Mouse (Mus musculus) E14TG2a.4 (cell line): Measurements from ENCODE around the gene Sept12.
A peak's percentile ranks its signal among the peaks of the same experiment; 100 is the strongest.

Experiments used
- H3K27me3 ChIP-seq: 2 replicates; pipeline ENCODE4 v1.6.1; 2014; ENCODE audit warnings: low read length, control low read depth; ENCODE audit not compliant: insufficient read depth
- H3K36me3 ChIP-seq: 2 replicates; pipeline ENCODE4 v1.6.1; 2014; ENCODE audit warnings: low read length, control low read depth; ENCODE audit not compliant: insufficient read depth
- H3K4me1 ChIP-seq: replicated peaks from 2 replicates; pipeline ENCODE4 v1.6.1; 2014; ENCODE audit warnings: low read depth, low read length, control low read depth
- H3K4me3 ChIP-seq: replicated peaks from 2 replicates; pipeline ENCODE4 v1.5.1; 2014; ENCODE audit warnings: mild to moderate bottlenecking, low read length
- H3K9me3 ChIP-seq: 2 replicates; pipeline ENCODE4 v1.6.1; 2014; ENCODE audit warnings: low read length, control low read depth
- CTCF ChIP-seq: conservative IDR thresholded peaks from 2 replicates; pipeline ENCODE4 v1.5.1; 2014; ENCODE audit warnings: low read length
- NANOG ChIP-seq: IDR thresholded peaks from 2 replicates; pipeline ENCODE4 v1.6.1; 2014; ENCODE audit warnings: borderline replicate concordance, low read length, mixed read lengths
- POU5F1 ChIP-seq: IDR thresholded peaks from 2 replicates; pipeline ENCODE4 v1.6.1; 2014; ENCODE audit warnings: low read length, borderline replicate concordance

The Sept12 gene

DNA sequence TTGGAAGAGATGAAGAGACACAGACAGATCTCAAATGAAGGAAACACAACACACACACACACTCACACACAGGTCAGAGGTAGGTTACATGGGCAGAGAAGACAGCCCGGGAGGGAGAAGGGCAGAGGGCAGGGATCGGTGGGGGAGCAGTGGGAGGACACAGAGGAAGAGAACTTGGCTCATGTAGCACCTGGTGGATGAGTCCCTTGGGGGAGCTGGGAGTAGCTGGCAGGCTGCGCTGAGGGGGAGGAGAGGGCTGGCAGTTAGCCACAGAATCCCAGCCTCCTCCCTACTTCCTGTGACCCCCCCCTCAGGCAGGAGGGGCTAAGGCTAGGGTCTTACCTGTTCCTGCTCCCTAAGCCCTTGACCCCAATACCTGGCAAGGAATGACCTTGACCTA, at the start of gene Sept12:
TSS of gene Sept12 (minus strand) at position 300 of the 400 bp plus-strand sequence.
- peaks cover 5% of the 10 kb centered on the region; the same call in 1 of the 2 replicates for H3K4me1 ChIP-seq
- no peaks in the 10 kb centered on the region for H3K36me3 ChIP-seq
- no peaks in the 10 kb centered on the region for H3K27me3 ChIP-seq
- H3K9me3 ChIP-seq = no peaks in the 10 kb centered on the region
- H3K4me3 ChIP-seq = no peak within 1 kb of the TSS
- TF ChIP-seq CTCF = no peak
- no peak for TF ChIP-seq NANOG
- TF ChIP-seq POU5F1 = no peak

DNA sequence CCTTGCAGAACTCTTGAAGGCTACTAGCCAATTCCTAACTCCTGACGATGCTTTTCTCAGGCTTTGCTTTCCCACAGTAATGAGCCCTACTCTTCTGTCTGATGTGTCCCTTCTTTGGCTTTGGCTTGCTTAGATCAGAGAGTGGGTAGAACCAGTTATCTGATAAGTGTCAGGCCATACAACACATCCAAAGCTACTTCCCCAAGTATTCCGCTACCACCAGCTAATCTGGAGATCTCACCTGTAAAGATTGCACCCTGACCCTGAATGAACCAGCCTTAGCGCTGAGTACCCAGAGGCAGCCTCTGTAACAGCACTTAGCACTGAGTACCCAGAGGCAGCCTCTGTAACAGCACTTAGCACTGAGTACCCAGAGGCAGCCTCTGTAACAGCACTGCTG, 47.7 kb upstream of the Sept12 start:
- no peaks in the 10 kb centered on the region for H3K9me3 ChIP-seq
- no peak for TF ChIP-seq CTCF
- no peak for TF ChIP-seq POU5F1
- no peak for TF ChIP-seq NANOG
- no peaks in the 10 kb centered on the region for H3K27me3 ChIP-seq
- H3K36me3 ChIP-seq = peaks cover 80% of the 10 kb centered on the region
- no peak overlapping the region for H3K4me3 ChIP-seq
- peaks cover 17% of the 10 kb centered on the region for H3K4me1 ChIP-seq

DNA sequence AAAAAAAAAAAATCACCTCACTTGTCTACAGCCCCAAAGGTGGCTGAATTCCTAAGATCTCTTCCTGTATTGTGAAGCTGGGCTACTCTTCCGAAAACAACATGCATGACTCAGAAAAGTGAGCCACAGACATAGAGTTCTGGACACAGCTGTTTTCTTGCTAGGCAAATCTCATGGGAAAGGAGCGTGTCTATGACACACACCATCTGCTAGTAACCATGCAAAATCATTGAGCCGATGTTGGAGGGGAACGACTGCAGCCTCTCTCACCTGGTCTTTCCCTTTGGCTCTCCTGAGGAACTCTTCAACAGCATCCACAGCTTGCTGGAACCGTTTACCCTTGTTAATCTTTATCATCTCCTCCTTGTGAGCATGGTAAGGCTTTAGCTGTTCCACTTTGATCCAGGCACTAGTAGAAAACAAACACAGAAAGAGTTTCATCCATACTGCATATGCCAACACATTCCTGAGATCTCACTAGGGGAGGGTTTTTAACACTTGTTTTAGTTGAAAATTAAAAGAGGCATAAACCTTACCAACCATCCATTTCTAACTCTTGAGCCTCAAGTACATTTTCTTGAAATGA, 39.1 kb upstream of the Sept12 start:
- TF ChIP-seq POU5F1 (no peak), NANOG (no peak), CTCF (no peak)

DNA sequence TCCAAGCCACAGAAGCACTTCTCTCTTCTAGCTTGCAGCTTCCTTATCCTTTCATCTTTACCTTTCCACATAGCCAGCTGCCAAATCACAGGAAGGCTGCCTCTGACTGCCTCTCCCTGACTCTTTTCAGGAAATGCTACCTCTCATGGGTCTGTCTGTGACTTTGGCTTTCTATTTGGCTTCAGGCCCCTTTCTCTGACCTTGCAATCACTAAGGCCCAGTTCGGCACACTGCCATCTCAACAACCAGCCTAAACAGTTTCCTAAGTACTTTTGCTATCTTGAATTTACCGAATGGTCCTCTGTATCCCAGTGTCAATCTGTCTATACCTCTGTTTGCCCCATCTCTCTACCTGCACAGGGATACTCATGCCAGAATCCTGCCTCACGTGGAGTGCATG, 37.9 kb upstream of the Sept12 start:
- Histone ChIP-seq H3K9me3 (no peaks in the 10 kb centered on the region), H3K4me1 (no peaks in the 10 kb centered on the region), H3K27me3 (no peaks in the 10 kb centered on the region), H3K4me3 (no peak overlapping the region), H3K36me3 (peaks cover 98% of the 10 kb centered on the region)
- TF ChIP-seq POU5F1 (no peak), CTCF (no peak), NANOG (no peak)

More for the DNA sequence above, 39.1 kb upstream of the Sept12 start:
- Histone ChIP-seq H3K4me1 (no peaks in the 10 kb centered on the region), H3K27me3 (no peaks in the 10 kb centered on the region), H3K36me3 (peaks cover 98% of the 10 kb centered on the region), H3K9me3 (no peaks in the 10 kb centered on the region), H3K4me3 (no peak overlapping the region)

DNA sequence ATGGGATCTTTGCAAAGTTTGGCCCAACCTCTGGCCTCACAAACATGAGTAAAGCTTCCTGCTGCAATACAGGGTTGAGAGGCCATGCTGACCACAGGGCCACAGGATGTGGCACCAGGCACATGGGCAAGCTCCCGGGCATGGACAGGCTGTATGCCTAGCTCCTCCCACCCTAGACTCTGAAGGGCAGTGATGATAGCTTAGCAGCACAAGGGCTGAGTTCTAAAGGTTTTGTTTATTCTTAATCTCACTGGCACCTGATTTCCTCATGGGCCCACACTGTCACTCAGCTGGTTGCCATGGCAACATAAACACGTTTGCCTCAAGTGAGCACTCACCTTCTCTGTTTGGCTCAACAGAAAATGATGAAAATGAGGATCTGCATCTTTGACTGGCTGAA, 32.2 kb upstream of the Sept12 start:
- Histone ChIP-seq H3K4me1 (no peaks in the 10 kb centered on the region), H3K9me3 (no peaks in the 10 kb centered on the region), H3K27me3 (no peaks in the 10 kb centered on the region), H3K36me3 (peaks cover 99% of the 10 kb centered on the region), H3K4me3 (no peak overlapping the region)
- TF ChIP-seq POU5F1 (no peak), NANOG (no peak), CTCF (no peak)

DNA sequence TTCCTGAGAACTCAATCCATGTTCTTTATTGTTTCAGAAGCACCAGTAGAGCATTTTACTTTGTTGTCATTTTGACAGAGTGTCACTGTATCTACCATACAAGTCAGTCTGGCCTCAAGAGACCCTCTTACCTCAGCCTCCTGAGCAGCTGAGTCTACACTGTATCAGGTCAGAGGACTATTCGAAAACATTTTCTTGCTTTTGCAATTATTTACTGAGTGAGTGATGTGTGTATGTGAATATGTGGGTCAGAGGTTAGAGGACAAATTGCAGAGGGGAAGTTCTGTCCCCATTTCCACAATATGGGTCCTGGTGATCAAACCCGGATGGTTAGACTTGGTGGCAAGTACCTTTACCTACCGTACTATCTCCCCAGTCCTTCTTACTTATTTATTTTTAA, 26.4 kb upstream of the Sept12 start:
- H3K4me1 ChIP-seq = no peaks in the 10 kb centered on the region
- no peaks in the 10 kb centered on the region for H3K9me3 ChIP-seq
- TF ChIP-seq POU5F1 (no peak), NANOG (no peak), CTCF (no peak)
- peaks cover 99% of the 10 kb centered on the region for H3K36me3 ChIP-seq
- no peaks in the 10 kb centered on the region for H3K27me3 ChIP-seq
- H3K4me3 ChIP-seq = no peak overlapping the region

DNA sequence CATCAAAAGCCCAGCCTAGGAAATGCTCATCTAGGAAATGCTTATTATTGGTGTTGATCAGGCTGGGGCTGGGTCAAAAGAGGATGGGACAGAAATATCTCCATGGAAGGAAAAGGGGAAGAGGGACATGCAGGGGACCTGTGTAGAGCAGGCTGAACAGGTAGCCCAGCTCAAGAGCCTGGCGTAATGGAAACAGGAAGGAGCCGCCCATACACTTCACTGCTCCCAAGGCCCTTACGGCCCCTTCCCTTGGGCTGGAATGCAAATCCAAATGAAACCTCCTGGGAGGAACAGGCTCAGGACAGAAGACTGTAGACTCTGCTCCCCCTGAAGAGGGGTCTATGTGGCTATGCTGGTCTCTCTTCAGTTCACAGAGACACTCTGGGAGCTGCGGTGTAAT, 16.9 kb upstream of the Sept12 start:
- no peak for TF ChIP-seq CTCF
- TF ChIP-seq NANOG = no peak
- H3K4me3 ChIP-seq = peak overlapping the region; percentile 13; the same call in 1 of the 2 replicates
- H3K27me3 ChIP-seq = peaks cover 6% of the 10 kb centered on the region; the same call in 1 of the 2 replicates
- H3K4me1 ChIP-seq = peaks cover 49% of the 10 kb centered on the region
- H3K36me3 ChIP-seq = peaks cover 78% of the 10 kb centered on the region
- H3K9me3 ChIP-seq = no peaks in the 10 kb centered on the region

DNA sequence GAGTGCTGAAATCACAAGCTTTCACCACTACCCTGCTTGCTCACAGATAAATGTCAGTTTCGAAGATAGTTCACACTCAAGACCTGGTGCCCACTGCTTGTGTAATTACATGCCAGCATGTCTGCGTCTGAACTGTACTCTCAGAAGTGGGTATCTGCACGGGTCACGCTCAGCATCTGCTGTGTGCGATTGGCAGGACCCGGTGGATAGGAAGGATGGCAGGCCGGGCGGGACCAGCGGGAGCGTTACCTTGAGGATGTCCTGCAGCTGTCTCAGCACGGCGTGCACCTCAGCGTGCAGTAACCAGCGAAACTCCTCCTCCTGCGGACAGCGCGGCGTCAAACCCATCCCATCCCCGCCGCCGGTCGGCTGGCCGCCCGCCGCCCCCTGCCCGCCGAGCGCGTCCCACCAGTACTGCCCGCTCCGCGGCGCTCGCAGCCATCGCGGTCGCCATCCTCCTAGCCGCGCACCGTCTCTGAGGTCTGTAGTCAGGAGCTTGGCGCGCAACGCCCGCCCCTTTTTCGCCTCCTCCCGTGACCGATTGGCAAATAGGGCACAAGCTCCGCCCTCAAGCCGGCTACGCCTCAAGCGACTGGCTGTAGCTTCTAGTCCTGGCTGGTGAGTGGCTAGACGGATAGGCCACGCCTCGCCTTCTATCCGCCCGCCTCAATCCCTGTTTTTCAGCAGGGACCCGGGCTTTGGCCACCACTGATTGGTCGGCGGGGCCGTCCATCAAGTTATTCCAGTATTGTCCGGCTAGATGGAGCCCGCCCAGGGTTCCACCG, 15.6 kb upstream of the Sept12 start, which contains the start of gene Rogdi:
TSS of gene Rogdi (minus strand) at position 500 of the 785 bp plus-strand sequence.
- Histone ChIP-seq H3K4me1 (peaks cover 62% of the 10 kb centered on the region), H3K27me3 (peaks cover 6% of the 10 kb centered on the region; the same call in 1 of the 2 replicates), H3K9me3 (no peaks in the 10 kb centered on the region), H3K36me3 (peaks cover 76% of the 10 kb centered on the region), H3K4me3 (peak within 1 kb of the TSS; percentile 89)
- TF ChIP-seq CTCF (no peak), POU5F1 (no peak), NANOG (no peak)
